Mouse (Mus musculus) heart, postnatal 14 days (tissue): Measurements from ENCODE around the gene Zmynd11. TPM values are rescaled to one million over a fixed set of nuclear protein-coding genes. Genes with fewer than 3 reads are reported as not detected.
A peak's percentile ranks its signal among the peaks of the same experiment; 100 is the strongest.

ENCODE experiments used
- DNase-seq, 2 experiments: peaks; one replicate each; pipeline ENCODE4 v3.0.0; 2021 to 2022
- intact Hi-C: fragments of 180-260 bp; cut with DNase I; formaldehyde crosslinking; loops from one replicate; pipeline ENCODE4 v1.15.1; 2025
- total RNA-seq, 2 experiments: library from RNA; stranded (reverse); gene quantifications; 2 replicates each; pipeline ENCODE4 v1.2.3; 2021

Zmynd11 gene
- total RNA-seq, 2 experiments from 2014 or later = 122 to 134 TPM

DNA sequence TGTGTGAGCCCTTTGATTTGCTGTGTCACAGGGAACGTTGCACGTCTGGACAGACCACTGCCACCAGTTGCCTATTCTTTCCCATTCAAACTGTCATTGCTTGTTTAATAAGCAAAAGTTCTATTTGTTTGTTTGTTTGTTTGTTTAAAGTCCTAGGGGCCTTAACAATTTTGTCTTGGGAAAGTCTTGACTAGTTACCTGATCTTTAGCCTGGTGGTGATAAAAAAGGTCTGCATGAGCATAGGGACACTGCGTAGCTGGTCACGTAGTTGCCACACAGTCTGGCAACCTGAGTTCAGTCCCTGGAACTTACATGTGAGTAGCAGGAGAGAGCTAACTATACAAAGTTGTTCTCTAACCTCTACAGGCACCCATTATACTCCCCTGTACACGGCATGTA is 95.9 kb downstream of the Zmynd11 start:
- intact Hi-C loops = no loop called here
- DNase-seq = no peak

DNA sequence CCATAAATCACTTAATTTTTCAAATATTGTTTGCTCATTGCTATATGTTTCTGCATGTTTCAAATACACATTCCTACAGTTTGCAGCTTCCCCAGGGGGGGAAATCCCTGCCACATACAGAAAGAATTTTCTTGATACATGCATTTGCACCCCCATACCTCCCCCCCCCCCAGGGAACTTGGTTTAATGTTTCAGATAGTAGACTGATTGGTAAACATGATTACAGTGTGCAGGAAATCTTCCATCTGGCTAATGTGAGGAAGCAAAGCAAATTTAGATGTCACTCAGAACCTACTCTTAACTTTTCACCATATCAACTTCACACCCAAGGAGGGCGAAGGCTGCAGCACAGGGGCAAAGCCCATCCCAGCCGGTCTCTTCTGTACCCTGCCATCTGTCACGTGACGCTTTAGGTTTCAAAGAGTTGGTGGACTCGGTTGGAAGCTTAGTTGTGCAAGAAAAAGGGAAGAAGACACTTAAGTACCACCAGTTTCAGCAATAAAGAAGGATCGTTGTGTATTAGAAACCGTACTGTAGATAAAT is 97.1 kb downstream of the Zmynd11 start:
- DNase-seq = no peak

DNA sequence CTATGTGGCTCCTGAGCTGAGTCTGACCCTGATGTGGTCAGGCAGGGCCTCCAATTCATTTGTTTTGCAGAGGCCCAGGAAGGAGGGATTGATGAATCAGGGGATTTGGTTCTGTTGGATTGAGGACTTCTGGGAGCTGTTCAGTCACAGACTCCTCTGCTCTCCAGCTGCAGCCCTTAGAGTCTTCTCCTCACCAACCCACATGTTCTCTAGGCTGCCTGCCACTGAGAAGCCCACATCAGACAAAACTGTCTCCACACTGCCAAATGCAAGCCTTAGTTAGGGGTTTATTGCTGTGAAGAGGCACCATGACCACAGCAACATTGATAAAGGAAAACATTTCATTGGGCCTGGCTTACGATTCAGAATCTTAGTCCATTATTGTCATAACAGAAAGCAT is 101.5 kb downstream of the Zmynd11 start:
- intact Hi-C loops = no loop called here
- DNase-seq = no peak

More for the DNA sequence above, 97.1 kb downstream of the Zmynd11 start:
- intact Hi-C loops = no loop called here

- intact Hi-C loops = no loop called here
- DNase-seq = no peak
These were observed 104.4 kb downstream of the Zmynd11 start for GRCm38 (mm10) chr13:9660711-9661110.

DNA sequence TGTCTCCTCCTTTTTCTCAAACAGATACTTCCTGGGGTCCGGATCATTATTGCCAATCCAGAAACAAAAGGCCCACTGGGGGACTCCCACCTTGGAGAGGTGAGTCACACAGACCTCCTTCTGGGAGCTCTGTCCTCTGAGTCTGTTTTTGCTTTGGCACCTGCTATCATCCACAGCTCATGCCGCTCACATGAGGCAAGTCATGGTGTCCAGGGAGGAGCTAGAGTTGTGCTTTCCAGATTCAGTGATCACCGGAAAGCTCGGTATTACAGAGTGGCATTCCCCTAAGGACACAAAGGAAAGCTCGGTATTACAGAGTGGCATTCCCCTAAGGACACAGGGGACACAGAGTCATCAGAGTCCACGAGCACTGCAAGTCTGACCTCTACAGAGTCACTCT is 108.5 kb downstream of the Zmynd11 start:
- DNase-seq = no peak
- intact Hi-C loops = no loop called here

- intact Hi-C loops = no loop called here
- DNase-seq = no peak
These were observed 112.1 kb downstream of the Zmynd11 start for GRCm38 (mm10) chr13:9653018-9653417.

DNA sequence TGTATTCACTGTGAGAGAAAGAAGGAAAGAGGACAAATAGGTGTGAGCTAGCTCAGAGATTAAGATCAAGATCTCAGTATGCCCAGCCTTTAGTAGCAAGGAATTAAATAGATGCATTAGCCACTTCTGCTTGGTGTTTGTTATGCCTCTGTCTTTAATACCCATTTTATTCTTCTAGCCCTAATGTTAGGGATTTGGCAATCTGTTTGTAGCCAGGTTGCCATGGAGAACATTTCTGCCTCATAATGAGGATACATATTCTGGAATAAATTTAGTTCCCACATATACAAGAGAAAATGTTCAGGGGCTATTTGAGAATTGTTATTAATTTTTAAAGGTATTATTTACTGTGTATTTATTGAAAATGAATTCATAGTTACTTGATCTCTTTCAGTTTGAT is 114.5 kb downstream of the Zmynd11 start:
- DNase-seq = no peak
- intact Hi-C loops = no loop called here

- intact Hi-C loops = no loop called here
- DNase-seq = no peak
These were observed 115.2 kb downstream of the Zmynd11 start for GRCm38 (mm10) chr13:9649894-9650293.

- no peak for DNase-seq
- intact Hi-C loops = no loop called here
These were observed 116.4 kb downstream of the Zmynd11 start for GRCm38 (mm10) chr13:9648716-9649115.

DNA sequence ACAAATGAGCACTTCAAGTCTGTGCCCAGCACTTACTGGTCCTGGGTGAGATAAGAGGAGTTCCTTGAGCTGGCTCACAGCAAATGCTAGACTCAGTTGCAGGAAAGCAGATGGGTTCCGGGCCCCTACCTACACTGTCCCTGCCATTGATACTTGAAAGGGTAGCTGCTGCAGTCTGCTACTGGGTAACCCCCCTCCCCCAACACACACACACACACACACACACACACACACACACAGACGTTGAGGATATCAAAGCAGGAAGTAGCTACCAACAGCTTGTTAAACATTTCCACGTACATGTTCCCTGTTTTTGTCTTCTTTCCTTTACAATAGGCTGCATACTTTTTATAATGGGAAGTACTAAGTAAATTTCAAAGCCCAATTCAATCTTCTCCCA is 127.2 kb downstream of the Zmynd11 start:
- intact Hi-C loops = loop anchor here (2.0 to 5.0 kb wide), 2 partner anchors 209 to 457 kb away; no protein-coding TSS in a partner anchor
- no peak for DNase-seq

DNA sequence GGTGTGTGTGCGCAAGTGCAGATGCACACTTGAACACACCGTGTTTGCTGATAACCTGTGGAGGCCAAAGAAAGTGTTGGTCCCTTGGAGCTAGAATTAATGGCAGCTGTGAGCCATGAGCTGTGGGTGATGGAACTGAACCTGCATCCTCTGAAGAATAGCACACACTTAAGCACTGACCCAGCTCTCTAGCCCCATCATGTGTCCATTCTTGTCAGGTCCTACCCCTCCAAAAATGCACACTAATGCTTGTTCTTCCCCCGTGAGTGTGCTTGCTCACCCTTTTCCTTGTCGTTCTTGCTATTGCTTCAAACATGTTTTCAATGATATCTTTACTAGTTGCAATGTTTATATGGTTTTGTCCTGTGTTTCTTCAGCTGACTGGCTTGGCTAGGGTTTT is 128.6 kb downstream of the Zmynd11 start:
- intact Hi-C loops = loop anchor here (2.0 to 5.0 kb wide), 2 partner anchors 211 to 456 kb away; no protein-coding TSS in a partner anchor
- DNase-seq = peak; percentile 10 to 43

GRCm38 (mm10) chr13:9635951-9636350 is 129.2 kb downstream of the Zmynd11 start:
- intact Hi-C loops = loop anchor here (2.0 to 5.0 kb wide), 2 partner anchors 211 to 455 kb away; no protein-coding TSS in a partner anchor

More at GRCm38 (mm10) chr13:9635951-9636350, 129.2 kb downstream of the Zmynd11 start:
- DNase-seq = no peak
